In genomic region chr19:16063916-16064580, GRCm38 (mm10) we compare ENCODE assay signal across 8 mouse cellular contexts.
A peak's percentile ranks its signal among the peaks of the same experiment; 100 is the strongest.
DNase-seq lines count a peak whose midpoint lies in the region; ATAC-seq and TF ChIP-seq lines count a peak whose summit lies in the region.

No protein-coding gene starts in this region.

- no peaks in the 10 kb centered on the region for H3K36me3 ChIP-seq in MEL (ENCODE audit: control insufficient read depth in 1 of 2, insufficient read depth in 2 of 2, low read length in 2 of 2)
- no peaks in the 10 kb centered on the region for H3K36me3 ChIP-seq in hindbrain, embryonic 11.5 days (ENCODE audit: control insufficient read depth, insufficient read depth, low read length)
- no peaks in the 10 kb centered on the region for H3K36me3 ChIP-seq in lung, postnatal 0 days (ENCODE audit: insufficient read depth, low read length)

- H3K9me3 ChIP-seq in MEL (replicated peaks; ENCODE audit: insufficient read depth, low read length), result no peaks in the 10 kb centered on the region
- no peaks in the 10 kb centered on the region for H3K9me3 ChIP-seq in hindbrain, embryonic 11.5 days (ENCODE audit: control insufficient read depth, low read length)
- H3K9me3 ChIP-seq in lung, postnatal 0 days (ENCODE audit: low read length), result no peaks in the 10 kb centered on the region

- TF ChIP-seq RAD21 in MEL (IDR thresholded peaks at IDR 0.05; ENCODE audit: low read depth, low read length), result peak; percentile 82

- peak overlapping the region; percentile 27; the same call in 1 of the 2 replicates for H3K4me2 ChIP-seq in hindbrain, embryonic 11.5 days (replicated peaks; ENCODE audit: low read depth, low read length)
- peak overlapping the region; percentile 55 for H3K4me2 ChIP-seq in lung, postnatal 0 days (replicated peaks; ENCODE audit: low read depth, low read length)

- no peak for TF ChIP-seq POLR2A in MEL (IDR thresholded peaks at IDR 0.05; ENCODE audit: control insufficient read depth in 1 of 2, insufficient read depth in 1 of 2, low read depth in 1 of 2, low read length in 2 of 2, poor library complexity in 1 of 2)

- no peaks in the 10 kb centered on the region for H3K4me1 ChIP-seq in MEL (ENCODE audit: control insufficient read depth in 1 of 2, insufficient read depth in 2 of 2, low read length in 2 of 2)
- H3K4me1 ChIP-seq in hindbrain, embryonic 11.5 days (replicated peaks; ENCODE audit: control insufficient read depth, insufficient read depth, low read length), result no peaks in the 10 kb centered on the region
- peaks cover 7% of the 10 kb centered on the region; the same call in 1 of the 2 replicates for H3K4me1 ChIP-seq in lung, postnatal 0 days (ENCODE audit: insufficient read depth, low read depth, low read length)

- peak; percentile 94 for ATAC-seq in frontal cortex, adult (ENCODE audit: low TSS enrichment)
- peak; percentile 80; the same call in 1 of the 2 replicates for ATAC-seq in hindbrain, embryonic 11.5 days (ENCODE audit: low FRiP score)
- ATAC-seq in lung, postnatal 0 days, result peak; percentile 83

- H3K9ac ChIP-seq in MEL (ENCODE audit: control insufficient read depth, low read depth, low read length, poor library complexity, severe bottlenecking), result peak overlapping the region; percentile 22; the same call in 1 of the 2 replicates
- H3K9ac ChIP-seq in hindbrain, embryonic 11.5 days (ENCODE audit: low read depth, low read length), result peak overlapping the region; percentile 44; the same call in 1 of the 2 replicates
- H3K9ac ChIP-seq in lung, postnatal 0 days (replicated peaks; ENCODE audit: low read depth), result 0 out of 2 replicates have a peak overlapping the region, but pooled peaks have one; percentile 16

- no peak overlapping the region for H3K27ac ChIP-seq in MEL (ENCODE audit: control insufficient read depth, low read depth, low read length)
- H3K27ac ChIP-seq in hindbrain, embryonic 11.5 days (ENCODE audit: low read depth, low read length), result no peak overlapping the region
- no peak overlapping the region for H3K27ac ChIP-seq in lung, postnatal 0 days (ENCODE audit: low read length)

- 18% methylated on average over 12 of the region's 12 CpGs for WGBS in hindbrain, embryonic 11.5 days
- WGBS in lung, postnatal 0 days, result 12% methylated on average over 12 of the region's 12 CpGs

- no peak for TF ChIP-seq EP300 in MEL (IDR thresholded peaks at IDR 0.05; ENCODE audit: low read depth in 1 of 2, low read length in 2 of 2)
- no peak for TF ChIP-seq EP300 in lung, postnatal 0 days (IDR thresholded peaks at IDR 0.05)

- TF ChIP-seq CTCF in MEL (IDR thresholded peaks at IDR 0.05 in 2 of 3, conservative IDR thresholded peaks at IDR 0.05 in 1 of 3; ENCODE audit: control insufficient read depth in 1 of 3, insufficient read depth in 1 of 3, low read depth in 2 of 3, low read length in 3 of 3, poor library complexity in 1 of 3, severe bottlenecking in 1 of 3), result peak; percentile 57 to 81 (median 80)
- peak; percentile 94 for TF ChIP-seq CTCF in lung, postnatal 0 days (IDR thresholded peaks at IDR 0.05)

- no peaks in the 10 kb centered on the region for H3K79me2 ChIP-seq in MEL (ENCODE audit: control insufficient read depth, insufficient read depth, low read length, poor library complexity)

- peak; percentile 68 for DNase-seq in MEL (ENCODE audit: low read depth, low spot score)
- DNase-seq in cerebellum, adult 18-20 months, result peak; percentile 78 to 87
- peak; percentile 87 for DNase-seq in hindbrain, embryonic 11.5 days (ENCODE audit: low spot score)
- peak; percentile 79 for DNase-seq in layer of hippocampus, adult 9-11 months
- DNase-seq in lung, postnatal 0 days (ENCODE audit: low spot score), result peak; percentile 86
- DNase-seq in ovary, postnatal 14 days (ENCODE audit: low spot score), result peak; percentile 76
- peak; percentile 69 for DNase-seq in thymus, postnatal 14 days

- no peak overlapping the region for H3K4me3 ChIP-seq in MEL (ENCODE audit: control insufficient read depth in 1 of 2, insufficient read depth in 1 of 2, low read depth in 2 of 2, low read length in 2 of 2)
- no peak overlapping the region for H3K4me3 ChIP-seq in hindbrain, embryonic 11.5 days (ENCODE audit: low read depth, low read length)
- H3K4me3 ChIP-seq in lung, postnatal 0 days (ENCODE audit: low read depth, low read length), result peak overlapping the region; percentile 23

- peaks cover 0 to 2% of the 10 kb centered on the region in 2 experiments for H3K27me3 ChIP-seq in MEL (ENCODE audit: control insufficient read depth in 1 of 2, insufficient read depth in 2 of 2, low read length in 2 of 2)
- no peaks in the 10 kb centered on the region for H3K27me3 ChIP-seq in hindbrain, embryonic 11.5 days (ENCODE audit: control insufficient read depth, insufficient read depth, low read length)
- no peaks in the 10 kb centered on the region for H3K27me3 ChIP-seq in lung, postnatal 0 days (replicated peaks; ENCODE audit: insufficient read depth, low read length)

TF ChIP-seq in MEL, 35 proteins besides CTCF, POLR2A, EP300 and RAD21:
- TF ChIP-seq JUND (IDR thresholded peaks at IDR 0.05; ENCODE audit: low read depth, low read length) (no peak), GABPA (IDR thresholded peaks at IDR 0.05; ENCODE audit: low read depth, low read length) (no peak), MAFK (IDR thresholded peaks at IDR 0.05; ENCODE audit: borderline replicate concordance, low read depth, low read length) (no peak), GATA1 (IDR thresholded peaks at IDR 0.05; ENCODE audit: low read depth, low read length) (no peak), MAX (IDR thresholded peaks at IDR 0.05; ENCODE audit: low read length) (peak; percentile 22; the same call in 1 of the 2 replicates), ZNF384 (IDR thresholded peaks at IDR 0.05; ENCODE audit: low read depth, low read length) (no peak), SMC3 (IDR thresholded peaks at IDR 0.05; ENCODE audit: low read depth, low read length) (peak; percentile 73), MAZ (IDR thresholded peaks at IDR 0.05; ENCODE audit: low read depth, low read length) (no peak), NRF1 (IDR thresholded peaks at IDR 0.05; ENCODE audit: insufficient read depth, low read depth, low read length, poor library complexity, severe bottlenecking) (no peak), MYB (IDR thresholded peaks at IDR 0.05; ENCODE audit: low read depth, low read length) (no peak), TAL1 (IDR thresholded peaks at IDR 0.05; ENCODE audit: low read length) (no peak), TCF12 (IDR thresholded peaks at IDR 0.05; ENCODE audit: low read depth, low read length) (no peak), TBP (IDR thresholded peaks at IDR 0.05; ENCODE audit: low read depth, low read length) (no peak), POLR2AphosphoS5 (IDR thresholded peaks at IDR 0.05; ENCODE audit: borderline replicate concordance, low read depth, low read length) (no peak), ZC3H11A (IDR thresholded peaks at IDR 0.05; ENCODE audit: low read depth, low read length) (peak; percentile 56), ELF1 (IDR thresholded peaks at IDR 0.05; ENCODE audit: low read depth, low read length) (no peak), USF2 (IDR thresholded peaks at IDR 0.05; ENCODE audit: borderline replicate concordance in 1 of 2, insufficient read depth in 1 of 2, low read depth in 1 of 2, low read length in 2 of 2) (no peak), MEF2A (IDR thresholded peaks at IDR 0.05; ENCODE audit: extremely low read depth, insufficient replicate concordance, low read depth, low read length, poor library complexity, severe bottlenecking) (no peak), E2F4 (IDR thresholded peaks at IDR 0.05; ENCODE audit: borderline replicate concordance, low read depth, low read length) (no peak), SIN3A (IDR thresholded peaks at IDR 0.05; ENCODE audit: low read length) (no peak), UBTF (IDR thresholded peaks at IDR 0.05; ENCODE audit: borderline replicate concordance, insufficient read depth, low read depth, low read length) (no peak), ZKSCAN1 (IDR thresholded peaks at IDR 0.05; ENCODE audit: low read depth, low read length) (no peak), RCOR1 (IDR thresholded peaks at IDR 0.05; ENCODE audit: low read depth, low read length) (no peak), BHLHE40 (IDR thresholded peaks at IDR 0.05; ENCODE audit: borderline replicate concordance, low read depth, low read length) (no peak), MXI1 (IDR thresholded peaks at IDR 0.05; ENCODE audit: low read depth, low read length) (no peak), POLR2AphosphoS2 (IDR thresholded peaks at IDR 0.05; ENCODE audit: low read length) (no peak), HCFC1 (IDR thresholded peaks at IDR 0.05; ENCODE audit: low read depth, low read length) (no peak), CHD2 (IDR thresholded peaks at IDR 0.05; ENCODE audit: low read length) (no peak), ZMIZ1 (IDR thresholded peaks at IDR 0.05; ENCODE audit: low read depth, low read length) (no peak), KAT2A (conservative IDR thresholded peaks at IDR 0.05; ENCODE audit: low read depth, low read length) (no peak), MYC (IDR thresholded peaks at IDR 0.05; ENCODE audit: low read depth, low read length) (peak; percentile 53; the same call in 1 of the 2 replicates), NELFE (IDR thresholded peaks at IDR 0.05; ENCODE audit: low read depth, low read length) (no peak), ETS1 (IDR thresholded peaks at IDR 0.05; ENCODE audit: low read depth, low read length) (no peak)
